Mouse (Mus musculus): ENCODE measurements at regions not wholly inside any gene's neighbourhood (a gene's known extent, or its start where the extent isn't known, plus 50 kb on each side); places are given as distances from the start of the nearest gene placed in this dataset.

GRCm38 (mm10) chr5:129429897-129430296 is 71.1 kb upstream of the Sfswap start:
- DNase-seq (ENCODE audit: low spot score) (no peak), ATAC-seq (replicated peaks; ENCODE audit: low FRiP score, low read depth) (no peak)
- H3K36me3 ChIP-seq (ENCODE audit: insufficient read depth, low read length) = no peaks in the 10 kb centered on the region
- no peak overlapping the region for H3K4me2 ChIP-seq (ENCODE audit: low read length)
- H3K27ac ChIP-seq = no peak overlapping the region
- no peak for TF ChIP-seq CTCF (IDR thresholded peaks at IDR 0.05; ENCODE audit: low read depth)
- H3K9ac ChIP-seq (ENCODE audit: low read depth, low read length) = no peak overlapping the region
- no peaks in the 10 kb centered on the region for H3K4me1 ChIP-seq (replicated peaks; ENCODE audit: insufficient read depth, low read length)
- no peaks in the 10 kb centered on the region for H3K9me3 ChIP-seq (replicated peaks; ENCODE audit: low read length)
- H3K27me3 ChIP-seq (ENCODE audit: insufficient read depth, low read length) = no peaks in the 10 kb centered on the region
- no peak overlapping the region for H3K4me3 ChIP-seq (replicated peaks; ENCODE audit: low read depth, low read length)

- WGBS = 66% methylated on average over 3 of the region's 3 CpGs
- Histone ChIP-seq H3K4me2 (ENCODE audit: low read length) (no peak overlapping the region), H3K4me3 (replicated peaks; ENCODE audit: low read depth, low read length) (no peak overlapping the region), H3K9me3 (replicated peaks; ENCODE audit: low read length) (no peaks in the 10 kb centered on the region), H3K4me1 (replicated peaks; ENCODE audit: insufficient read depth, low read length) (no peaks in the 10 kb centered on the region), H3K27me3 (ENCODE audit: insufficient read depth, low read length) (no peaks in the 10 kb centered on the region), H3K36me3 (ENCODE audit: insufficient read depth, low read length) (no peaks in the 10 kb centered on the region), H3K9ac (ENCODE audit: low read depth, low read length) (no peak overlapping the region), H3K27ac (no peak overlapping the region)
- no peak for ATAC-seq (replicated peaks; ENCODE audit: low FRiP score, low read depth)
- no peak for DNase-seq (ENCODE audit: low spot score)
- no peak for TF ChIP-seq CTCF (IDR thresholded peaks at IDR 0.05; ENCODE audit: low read depth)
Measured at GRCm38 (mm10) chr5:129430330-129430729, 70.7 kb upstream of the Sfswap start.

GRCm38 (mm10) chr5:129449931-129450573 is 51.0 kb upstream of the Sfswap start:
- ATAC-seq (replicated peaks; ENCODE audit: low FRiP score, low read depth) (no peak), DNase-seq (ENCODE audit: low spot score) (no peak)
- Histone ChIP-seq H3K9ac (ENCODE audit: low read depth, low read length) (no peak overlapping the region), H3K27ac (no peak overlapping the region), H3K4me2 (ENCODE audit: low read length) (no peak overlapping the region), H3K4me3 (replicated peaks; ENCODE audit: low read depth, low read length) (no peak overlapping the region), H3K4me1 (replicated peaks; ENCODE audit: insufficient read depth, low read length) (peaks cover 9% of the 10 kb centered on the region), H3K36me3 (ENCODE audit: insufficient read depth, low read length) (no peaks in the 10 kb centered on the region), H3K9me3 (replicated peaks; ENCODE audit: low read length) (no peaks in the 10 kb centered on the region), H3K27me3 (ENCODE audit: insufficient read depth, low read length) (no peaks in the 10 kb centered on the region)
- 55% methylated on average over 7 of the region's 7 CpGs for WGBS
- TF ChIP-seq CTCF (IDR thresholded peaks at IDR 0.05; ENCODE audit: low read depth) = no peak

Data from kidney, postnatal 0 days (tissue).